Mouse (Mus musculus): ENCODE data around the gene Slc35f2. TPM values are rescaled to one million over a fixed set of nuclear protein-coding genes. Genes with fewer than 3 reads are reported as not detected.

Slc35f2 gene
- not detected for total RNA-seq (2018; cell fraction: chromatin; rRNA removed)
- total RNA-seq (2018; cell fraction: cytosol; rRNA removed): not detected
- not detected for total RNA-seq (2018; cell fraction: nucleus; rRNA removed)
- polyA plus RNA-seq (2018): not detected in 3 replicates

DNA sequence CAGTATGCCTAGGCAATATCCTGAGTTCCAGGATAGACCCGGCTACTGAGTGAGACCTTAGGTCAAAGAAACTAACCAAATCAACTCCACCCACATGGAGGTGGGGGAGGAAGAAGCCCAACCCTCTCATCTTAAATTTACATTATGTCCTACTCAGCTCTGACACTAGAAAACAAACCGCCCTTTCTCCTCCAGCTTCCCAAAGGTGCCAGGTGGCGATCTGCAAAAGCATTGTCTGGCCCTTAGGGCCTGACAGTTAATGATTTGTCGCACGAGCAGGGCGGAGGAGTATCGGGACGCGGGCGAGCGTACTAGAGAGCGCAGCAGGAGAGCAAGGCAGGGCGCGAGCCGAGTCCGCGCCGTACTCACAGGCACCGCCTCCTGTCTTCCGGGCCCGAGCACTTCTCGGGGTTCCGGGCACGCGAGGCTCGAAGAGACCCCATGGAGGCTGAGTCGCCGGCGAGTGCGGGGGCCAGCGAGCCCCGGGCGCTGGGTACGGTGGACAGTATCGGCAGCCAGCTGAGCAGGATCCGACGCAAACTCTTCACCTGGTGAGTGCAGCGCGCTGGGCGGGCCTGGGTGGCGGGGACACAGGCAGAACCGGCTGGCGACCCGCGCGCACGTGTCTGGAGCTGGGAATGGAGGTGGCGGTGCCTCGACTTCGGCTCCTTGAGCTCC is at the start of gene Slc35f2:
TSS of gene Slc35f2 (plus strand) at position 195 of the 678 bp plus-strand sequence.
- WGBS (ENCODE audit: missing documents): under 1% methylated on average over 46 of the region's 50 CpGs
- no peak within 1 kb of the TSS for H3K27ac ChIP-seq
- no peak within 1 kb of the TSS for H3K4me3 ChIP-seq (ENCODE audit: inconsistent target)
- no peaks in the 10 kb centered on the region for H3K36me3 ChIP-seq (ENCODE audit: inconsistent target)
- H3K79me2 ChIP-seq (ENCODE audit: inconsistent target): no peaks in the 10 kb centered on the region

DNA sequence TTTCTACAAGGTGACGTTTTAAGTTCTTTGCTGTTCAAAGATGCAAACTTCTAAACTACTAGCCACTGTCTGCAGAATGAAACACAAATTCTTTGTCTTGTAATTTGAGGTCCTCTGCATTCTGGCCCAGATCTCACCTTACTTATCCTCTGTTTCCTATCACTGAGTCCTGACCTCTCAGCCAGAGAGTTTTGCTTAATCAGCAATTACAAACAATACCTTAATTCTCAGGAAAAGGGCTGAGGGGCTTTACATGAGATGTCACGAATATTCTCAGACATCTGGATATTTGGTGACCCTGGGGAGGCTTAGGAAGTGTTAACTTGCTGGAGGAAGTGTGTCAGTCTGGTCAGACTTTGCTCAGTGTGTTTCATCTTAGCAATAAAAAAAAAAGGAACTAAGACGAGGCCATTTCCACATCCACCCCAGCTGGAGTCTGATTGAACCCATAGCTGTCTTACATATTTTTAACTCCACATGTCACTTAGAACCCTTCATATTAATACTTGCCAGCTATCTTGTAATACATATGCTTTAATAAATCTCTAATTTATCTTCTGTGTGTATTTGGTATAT is 30.4 kb upstream of the Slc35f2 start:
- WGBS (ENCODE audit: missing documents): 30% methylated on average over 3 of the region's 3 CpGs
- Histone ChIP-seq H3K4me3 (ENCODE audit: inconsistent target) (no peak overlapping the region), H3K79me2 (ENCODE audit: inconsistent target) (no peaks in the 10 kb centered on the region), H3K36me3 (ENCODE audit: inconsistent target) (no peaks in the 10 kb centered on the region), H3K27ac (no peak overlapping the region)

DNA sequence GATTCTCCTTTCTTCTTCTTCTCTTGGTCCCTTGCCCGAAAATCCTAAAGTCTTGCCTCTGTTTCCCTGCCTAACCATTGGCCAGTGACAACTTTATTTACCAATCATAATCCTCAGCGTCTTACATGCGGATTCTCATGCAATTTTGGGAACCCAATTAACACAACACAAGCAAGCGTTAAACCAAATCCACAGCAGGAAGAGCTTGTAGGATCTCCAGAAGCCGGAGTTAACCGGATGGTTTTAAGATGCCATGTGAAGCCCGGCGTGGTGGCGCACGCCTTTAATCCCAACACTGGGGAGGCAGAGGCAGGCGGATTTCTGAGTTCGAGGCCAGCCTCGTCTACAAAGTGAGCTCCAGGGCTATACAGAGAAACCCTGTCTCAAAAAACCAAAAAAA is 20.9 kb upstream of the Slc35f2 start:
- Histone ChIP-seq H3K4me3 (ENCODE audit: inconsistent target) (no peak overlapping the region), H3K36me3 (ENCODE audit: inconsistent target) (no peaks in the 10 kb centered on the region), H3K27ac (no peak overlapping the region), H3K79me2 (ENCODE audit: inconsistent target) (no peaks in the 10 kb centered on the region)
- 97% methylated on average over 6 of the region's 13 CpGs for WGBS (ENCODE audit: missing documents)

DNA sequence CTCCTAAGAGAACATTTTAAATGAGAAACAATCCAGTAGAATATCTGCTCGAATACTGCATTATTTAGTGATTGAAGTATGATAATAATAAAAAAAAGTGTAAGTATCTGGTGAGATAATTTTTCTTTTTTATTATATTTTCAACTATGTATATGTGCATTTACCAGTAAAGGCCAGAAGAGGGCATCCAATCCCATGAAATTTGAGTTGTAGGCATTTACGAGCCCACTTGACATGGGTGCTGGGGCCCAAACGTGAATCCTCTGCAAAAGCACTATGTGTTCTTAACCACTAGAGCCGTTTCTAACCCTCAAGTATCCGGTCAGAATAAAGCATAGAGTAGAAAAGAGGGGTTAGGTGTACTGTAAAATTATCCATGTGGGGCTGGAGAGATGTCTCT is 20.4 kb upstream of the Slc35f2 start:
- H3K27ac ChIP-seq: no peak overlapping the region
- H3K36me3 ChIP-seq (ENCODE audit: inconsistent target): no peaks in the 10 kb centered on the region
- 53% methylated on average over 5 of the region's 5 CpGs for WGBS (ENCODE audit: missing documents)
- no peak overlapping the region for H3K4me3 ChIP-seq (ENCODE audit: inconsistent target)
- H3K79me2 ChIP-seq (ENCODE audit: inconsistent target): no peaks in the 10 kb centered on the region

DNA sequence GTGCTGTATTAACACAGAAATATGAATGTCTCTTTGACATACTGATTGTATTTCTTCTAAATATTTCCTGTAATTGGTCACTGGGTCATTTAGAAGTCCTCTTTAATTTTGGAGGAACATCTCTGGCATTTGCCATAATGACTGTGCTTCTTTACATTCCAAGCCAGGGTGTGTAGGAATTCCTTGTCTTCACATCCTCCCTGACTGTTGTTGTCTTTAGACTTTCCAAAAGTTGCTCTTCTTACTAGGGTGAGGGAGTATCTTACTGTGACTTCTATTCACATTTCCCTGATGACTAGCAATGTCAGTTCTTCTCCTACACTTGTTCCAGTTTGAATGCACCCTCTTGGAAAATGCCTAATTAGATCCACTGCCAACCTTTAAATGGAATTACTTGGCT is 16.5 kb upstream of the Slc35f2 start:
- Histone ChIP-seq H3K4me3 (ENCODE audit: inconsistent target) (no peak overlapping the region), H3K79me2 (ENCODE audit: inconsistent target) (no peaks in the 10 kb centered on the region), H3K36me3 (ENCODE audit: inconsistent target) (no peaks in the 10 kb centered on the region), H3K27ac (no peak overlapping the region)

DNA sequence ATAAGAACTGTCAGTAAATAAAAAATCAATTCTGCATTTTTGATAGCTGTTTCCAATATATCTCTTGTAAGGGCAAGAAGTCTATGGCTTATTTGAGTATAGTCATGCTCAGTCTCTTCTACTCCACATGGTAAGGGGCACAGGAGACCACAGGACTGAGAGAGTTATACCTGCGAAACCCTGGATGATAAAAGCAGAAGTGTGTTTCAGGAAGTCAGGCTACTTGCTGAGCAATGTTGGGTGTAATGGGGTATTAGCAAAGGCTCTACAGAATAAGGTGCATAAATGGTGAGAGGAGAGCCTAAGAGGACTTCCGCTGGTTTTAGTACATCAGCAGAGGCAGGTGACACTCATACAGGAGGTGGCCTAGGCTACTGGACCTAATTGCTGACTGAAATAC is 13.2 kb upstream of the Slc35f2 start:
- Histone ChIP-seq H3K36me3 (ENCODE audit: inconsistent target) (no peaks in the 10 kb centered on the region), H3K27ac (no peak overlapping the region), H3K4me3 (ENCODE audit: inconsistent target) (no peak overlapping the region), H3K79me2 (ENCODE audit: inconsistent target) (no peaks in the 10 kb centered on the region)
- 25% methylated on average over 2 of the region's 2 CpGs for WGBS (ENCODE audit: missing documents)

DNA sequence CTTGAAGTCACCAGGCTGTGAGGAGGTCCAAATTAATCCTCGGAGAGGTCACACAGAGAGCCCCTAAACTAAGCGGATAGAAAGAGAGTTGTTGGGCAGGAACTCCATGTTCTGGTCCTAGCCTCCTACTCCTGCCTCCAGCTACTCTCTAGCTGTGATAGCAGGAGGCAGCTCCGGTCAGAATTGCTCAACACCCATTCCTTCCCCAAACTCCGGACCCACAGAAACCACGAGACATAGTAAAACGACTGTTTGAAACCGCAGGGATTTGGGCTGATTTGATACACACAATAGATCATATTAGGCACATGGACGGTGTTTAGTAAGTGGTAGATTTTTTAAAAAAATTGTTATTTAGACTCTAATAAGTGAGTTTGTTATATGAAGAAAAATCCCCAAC is 6.6 kb upstream of the Slc35f2 start:
- WGBS (ENCODE audit: missing documents): 3% methylated on average over 8 of the region's 8 CpGs
- Histone ChIP-seq H3K4me3 (ENCODE audit: inconsistent target) (no peak overlapping the region), H3K36me3 (ENCODE audit: inconsistent target) (no peaks in the 10 kb centered on the region), H3K79me2 (ENCODE audit: inconsistent target) (no peaks in the 10 kb centered on the region), H3K27ac (no peak overlapping the region)

DNA sequence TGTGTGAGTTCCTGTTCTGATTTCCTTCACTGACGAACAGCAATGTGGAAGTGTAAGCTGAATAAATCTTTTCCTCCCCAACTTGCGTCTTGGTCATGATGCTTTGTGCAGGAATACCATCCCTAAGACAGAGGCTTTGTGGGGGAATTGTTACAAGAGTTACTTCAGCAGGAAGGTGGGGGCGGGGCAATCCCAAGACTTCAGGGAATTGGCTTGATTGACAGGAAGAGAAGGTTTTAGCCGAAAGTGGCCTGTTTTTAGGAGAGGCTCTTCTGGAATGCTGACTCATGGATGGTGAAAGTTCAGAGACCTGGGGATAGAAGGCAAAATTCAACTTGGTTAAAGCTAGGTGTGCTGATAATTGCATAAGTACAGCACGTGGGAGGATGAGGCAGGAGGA is 2.9 kb upstream of the Slc35f2 start:
- Histone ChIP-seq H3K36me3 (ENCODE audit: inconsistent target) (no peaks in the 10 kb centered on the region), H3K79me2 (ENCODE audit: inconsistent target) (no peaks in the 10 kb centered on the region), H3K4me3 (ENCODE audit: inconsistent target) (no peak overlapping the region), H3K27ac (no peak overlapping the region)
- WGBS (ENCODE audit: missing documents): 89% methylated on average over 5 of the region's 5 CpGs

DNA sequence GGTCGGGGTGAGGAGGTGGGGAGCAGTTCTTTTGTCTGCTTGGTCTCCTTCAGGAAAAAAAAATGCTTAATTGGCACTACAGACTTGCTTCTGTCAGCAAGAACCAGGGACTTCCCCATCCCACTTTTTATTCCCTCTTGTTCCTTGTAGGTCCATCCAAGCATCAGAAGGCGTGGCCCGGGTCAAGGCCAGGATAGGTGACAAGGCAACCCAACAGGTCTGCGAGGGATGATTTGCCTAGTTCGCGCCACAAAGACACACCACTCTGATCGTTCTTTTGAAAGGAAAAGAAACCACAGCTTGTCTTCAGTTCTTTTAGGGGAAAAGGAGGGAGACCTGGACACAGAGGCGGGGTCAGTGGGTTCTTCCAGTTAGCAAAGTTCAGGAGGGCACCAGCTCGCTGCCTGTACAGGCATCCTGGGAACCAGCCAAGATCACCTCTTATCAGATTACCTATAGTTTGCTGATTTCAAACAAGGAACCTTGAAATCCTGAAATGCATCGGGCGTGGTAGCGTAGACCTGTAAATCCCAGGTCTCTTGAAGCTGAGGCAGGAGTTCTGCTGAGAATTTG is 481 bp upstream of the Slc35f2 start:
- Histone ChIP-seq H3K4me3 (ENCODE audit: inconsistent target) (no peak overlapping the region), H3K79me2 (ENCODE audit: inconsistent target) (no peaks in the 10 kb centered on the region), H3K36me3 (ENCODE audit: inconsistent target) (no peaks in the 10 kb centered on the region), H3K27ac (no peak overlapping the region)
- WGBS (ENCODE audit: missing documents): 29% methylated on average over 12 of the region's 12 CpGs

DNA sequence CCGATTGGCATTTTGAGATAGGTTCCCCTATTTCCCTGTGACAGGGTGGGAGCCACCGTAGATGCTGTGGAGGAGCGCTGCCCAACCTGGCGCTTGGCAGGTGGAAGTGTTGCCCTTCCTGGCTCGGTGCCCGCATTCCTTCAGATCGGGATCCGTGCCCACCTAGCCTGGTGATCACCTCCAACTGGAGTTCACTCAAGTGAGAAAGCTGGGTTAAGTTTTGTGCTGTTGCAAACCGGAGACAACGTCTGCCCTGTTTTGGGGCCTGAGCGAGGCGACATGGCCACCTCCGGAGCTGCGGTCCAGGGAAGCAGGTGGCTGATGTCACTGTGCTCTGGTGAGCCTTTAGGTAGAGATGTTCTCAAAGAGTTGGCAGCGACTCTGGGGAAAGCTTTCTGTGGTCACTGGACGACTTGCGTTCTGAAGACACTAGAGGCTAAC is 803 bp downstream of the Slc35f2 start:
- Histone ChIP-seq H3K4me3 (ENCODE audit: inconsistent target) (no peak overlapping the region), H3K27ac (no peak overlapping the region)
- WGBS (ENCODE audit: missing documents): 7% methylated on average over 17 of the region's 17 CpGs

DNA sequence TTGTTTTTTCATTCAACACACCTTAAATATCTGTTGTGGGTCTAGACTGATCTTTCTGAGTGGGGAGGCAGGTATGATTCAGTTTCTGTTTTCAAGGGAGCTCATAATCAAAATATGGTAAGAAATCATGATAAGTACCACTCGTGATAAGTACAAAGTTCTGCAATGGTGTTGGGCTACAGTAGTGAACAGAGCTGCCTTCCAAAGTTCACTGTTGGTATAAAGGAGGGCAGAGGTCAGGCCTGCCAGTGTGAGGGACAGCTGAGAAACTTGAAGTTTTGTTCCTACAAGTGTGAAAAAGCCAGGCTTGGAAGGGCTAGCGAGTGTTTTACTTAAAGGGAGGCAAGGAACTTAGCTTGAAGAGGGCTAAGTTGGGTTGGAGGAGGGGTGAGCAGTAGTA is 4.2 kb downstream of the Slc35f2 start:
- Histone ChIP-seq H3K36me3 (ENCODE audit: inconsistent target) (no peaks in the 10 kb centered on the region), H3K4me3 (ENCODE audit: inconsistent target) (no peak overlapping the region), H3K79me2 (ENCODE audit: inconsistent target) (no peaks in the 10 kb centered on the region), H3K27ac (no peak overlapping the region)
- WGBS (ENCODE audit: missing documents): 100% methylated on average over 2 of the region's 2 CpGs

More for the DNA sequence above, 803 bp downstream of the Slc35f2 start:
- Histone ChIP-seq H3K36me3 (ENCODE audit: inconsistent target) (no peaks in the 10 kb centered on the region), H3K79me2 (ENCODE audit: inconsistent target) (no peaks in the 10 kb centered on the region)

DNA sequence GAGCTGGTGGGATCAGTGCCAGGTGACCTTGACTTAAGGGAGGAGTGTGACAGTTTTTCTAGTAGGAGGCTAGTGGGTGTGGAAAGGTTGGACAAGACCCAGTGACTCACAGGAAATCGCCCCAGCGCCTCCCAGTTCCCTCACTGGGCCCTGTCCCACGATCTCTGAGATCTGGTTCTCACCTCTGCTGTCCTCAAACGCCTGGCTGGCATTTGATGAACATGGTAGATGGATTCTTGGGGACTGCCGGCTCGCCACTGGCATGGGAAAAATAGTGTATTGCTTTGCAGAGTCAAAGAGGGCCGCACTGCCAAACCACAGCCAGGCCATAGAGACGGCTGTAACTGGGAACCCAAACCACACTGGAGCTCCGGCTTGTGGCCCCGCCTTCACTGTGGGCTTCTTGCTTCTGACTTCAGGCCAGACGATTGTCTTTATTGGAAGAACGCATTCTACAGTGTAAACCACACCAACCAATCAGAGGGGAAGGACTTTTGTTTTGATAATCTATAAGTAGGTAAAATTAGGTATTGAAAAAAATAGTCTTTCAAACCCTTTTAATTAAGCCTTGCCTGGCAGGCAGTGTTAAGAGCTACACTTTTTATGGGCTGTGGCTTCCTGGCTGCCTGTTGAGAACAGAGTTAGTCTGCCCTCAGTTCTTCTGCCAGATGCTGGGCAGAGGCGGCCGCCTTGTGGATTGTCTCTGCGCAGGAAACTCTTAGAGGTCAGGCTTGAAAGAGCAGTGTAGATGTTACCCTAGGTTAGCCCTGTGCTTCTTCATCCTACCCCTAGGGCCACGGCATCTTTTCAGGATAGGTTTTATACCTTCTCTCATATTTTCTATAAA is 15.4 kb downstream of the Slc35f2 start:
- no peak overlapping the region for H3K4me3 ChIP-seq (ENCODE audit: inconsistent target)
- no peak overlapping the region for H3K27ac ChIP-seq
- no peaks in the 10 kb centered on the region for H3K36me3 ChIP-seq (ENCODE audit: inconsistent target)
- 15% methylated on average over 16 of the region's 16 CpGs for WGBS (ENCODE audit: missing documents)
- no peaks in the 10 kb centered on the region for H3K79me2 ChIP-seq (ENCODE audit: inconsistent target)

DNA sequence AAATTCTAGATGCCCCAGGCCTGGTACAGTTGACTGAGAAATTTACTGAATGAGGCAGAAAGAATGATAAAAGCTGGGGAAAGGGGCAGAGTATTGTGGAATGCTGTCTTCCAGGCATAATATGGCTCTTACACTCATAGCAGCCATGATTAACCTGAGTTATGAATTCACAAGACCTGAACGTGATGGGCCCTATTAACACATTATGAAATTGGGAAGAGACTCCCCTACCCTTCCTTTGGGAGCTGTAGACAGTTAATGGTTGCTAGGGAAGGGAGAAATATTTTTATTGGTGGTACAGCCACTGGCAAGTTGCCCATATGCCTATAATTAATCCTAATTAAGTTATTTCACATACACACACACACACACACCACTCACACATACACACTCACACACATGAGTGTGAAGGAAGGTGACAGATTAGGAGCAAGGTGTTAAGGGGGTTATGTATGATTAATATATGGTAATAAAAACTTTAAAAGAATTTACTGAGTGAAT is 22.5 kb downstream of the Slc35f2 start:
- Histone ChIP-seq H3K27ac (no peak overlapping the region), H3K79me2 (ENCODE audit: inconsistent target) (no peaks in the 10 kb centered on the region), H3K4me3 (ENCODE audit: inconsistent target) (no peak overlapping the region), H3K36me3 (ENCODE audit: inconsistent target) (no peaks in the 10 kb centered on the region)
- 87% methylated on average over 1 of the region's 1 CpGs for WGBS (ENCODE audit: missing documents)

DNA sequence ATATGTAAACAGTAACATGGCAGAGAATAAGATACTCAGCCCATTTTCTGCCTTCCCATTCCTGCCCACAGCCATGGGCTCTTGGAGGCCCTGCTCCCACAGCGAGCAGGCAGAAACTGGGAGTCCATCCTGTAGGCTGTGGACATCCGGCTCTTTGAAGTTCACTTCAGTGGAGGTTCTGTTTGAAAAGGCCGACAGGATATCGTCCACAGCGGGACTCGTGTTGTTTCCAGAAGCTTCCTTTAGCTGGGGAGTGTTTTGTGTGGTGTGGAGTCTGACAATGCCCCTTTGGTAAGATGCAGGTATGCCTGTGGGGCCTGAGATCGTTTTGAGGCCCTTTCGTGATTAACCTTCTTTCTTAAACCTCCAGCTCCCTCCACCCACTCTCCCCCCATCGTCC is 23.2 kb downstream of the Slc35f2 start:
- H3K4me3 ChIP-seq (ENCODE audit: inconsistent target): no peak overlapping the region
- H3K27ac ChIP-seq: no peak overlapping the region
- 96% methylated on average over 9 of the region's 9 CpGs for WGBS (ENCODE audit: missing documents)
- no peaks in the 10 kb centered on the region for H3K36me3 ChIP-seq (ENCODE audit: inconsistent target)
- no peaks in the 10 kb centered on the region for H3K79me2 ChIP-seq (ENCODE audit: inconsistent target)

DNA sequence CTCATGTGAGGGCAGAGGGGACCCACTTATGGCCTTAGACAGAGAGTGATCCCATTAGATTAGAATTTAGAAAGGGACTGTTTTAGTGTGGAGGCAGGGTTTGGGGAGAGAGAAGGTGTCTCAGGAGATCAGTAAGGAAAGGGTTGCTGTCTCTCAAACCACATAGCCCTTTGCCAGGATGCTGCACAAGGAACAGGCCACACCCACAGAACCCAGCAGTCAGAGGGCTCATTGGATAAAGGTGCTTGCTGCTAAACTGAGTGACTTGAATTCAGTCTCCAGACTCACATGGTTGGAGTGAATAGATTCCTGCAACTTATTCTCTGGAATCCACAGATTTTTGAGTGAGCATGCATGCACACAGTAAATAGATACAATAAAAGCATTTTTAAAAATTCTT is 24.0 kb downstream of the Slc35f2 start:
- no peak overlapping the region for H3K27ac ChIP-seq
- H3K79me2 ChIP-seq (ENCODE audit: inconsistent target): no peaks in the 10 kb centered on the region
- H3K36me3 ChIP-seq (ENCODE audit: inconsistent target): no peaks in the 10 kb centered on the region
- no peak overlapping the region for H3K4me3 ChIP-seq (ENCODE audit: inconsistent target)

Data from macrophage (primary cell).